Mouse (Mus musculus): ENCODE data around the gene Ankrd16.

- TF ChIP-seq CTCF (IDR thresholded peaks at IDR 0.05; ENCODE audit: low read depth, low read length) (no peak), POLR2A (IDR thresholded peaks at IDR 0.05; ENCODE audit: borderline replicate concordance, low read depth, low read length) (no peak)
These were observed 579 bp downstream of the Ankrd16 start for GRCm38 (mm10) chr2:11778087-11778823.

All from bone marrow macrophage, adult 2 months (primary cell).